Mouse (Mus musculus) lung, postnatal 0 days (tissue): Measurements from ENCODE around the gene Vwa2.

Experiments
- CTCF ChIP-seq: IDR thresholded peaks from 2 replicates; pipeline ENCODE4 v1.5.1; 2016; ENCODE audit warnings: antibody characterized with exemption, mild to moderate bottlenecking
- EP300 ChIP-seq: IDR thresholded peaks from 2 replicates; pipeline ENCODE4 v1.6.1; 2016; ENCODE audit warnings: antibody characterized with exemption, mild to moderate bottlenecking, control low read depth

DNA sequence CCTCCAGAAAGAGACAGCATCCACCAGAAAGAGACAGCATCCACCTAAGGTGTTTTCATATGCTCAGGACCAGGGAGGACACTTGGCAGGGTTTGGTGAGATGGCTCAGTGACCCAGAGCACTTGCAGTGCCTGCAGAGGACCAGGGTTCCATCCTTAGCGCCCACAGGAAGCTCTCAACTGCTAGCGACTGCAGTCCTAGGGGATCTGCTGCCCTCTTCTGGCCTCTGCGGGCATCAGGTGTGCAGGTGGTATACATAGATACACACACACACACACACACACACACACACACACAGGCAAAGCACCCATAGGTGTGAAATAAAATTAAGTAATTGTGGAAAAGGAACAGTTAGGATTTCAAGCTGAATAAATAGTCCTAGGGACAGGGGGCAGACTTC, 70.8 kb downstream of the Vwa2 start:
- no peak for TF ChIP-seq CTCF
- TF ChIP-seq EP300: no peak
